Mouse (Mus musculus): ENCODE measurements around the gene Ifrd1.
"Not testable (repeated sequence)": the region's sequence is repeated elsewhere in the genome, so short reads cannot be mapped to it uniquely, and the experiment has no call there.

The Ifrd1 gene

GRCm38 (mm10) chr12:40198019-40198418 is 50.3 kb downstream of the Ifrd1 start:
- DNase-seq: peak; percentile 11 to 13

GRCm38 (mm10) chr12:40197511-40197910 is 50.8 kb downstream of the Ifrd1 start:
- DNase-seq: peak; percentile 12 to 29

GRCm38 (mm10) chr12:40185474-40185873 is 62.8 kb downstream of the Ifrd1 start:
- no peak for DNase-seq

GRCm38 (mm10) chr12:40177089-40177488 is 71.2 kb downstream of the Ifrd1 start:
- peak; percentile 47 to 48 for DNase-seq

- DNase-seq: no peak
These were observed 72.1 kb downstream of the Ifrd1 start for GRCm38 (mm10) chr12:40176158-40176557.

- not testable (repeated sequence) for DNase-seq
These were observed 73.1 kb downstream of the Ifrd1 start for GRCm38 (mm10) chr12:40175171-40175570.

GRCm38 (mm10) chr12:40171637-40172036 is 76.7 kb downstream of the Ifrd1 start:
- no peak for DNase-seq

- DNase-seq: no peak
These were observed 78.6 kb downstream of the Ifrd1 start for GRCm38 (mm10) chr12:40169675-40170074.

GRCm38 (mm10) chr12:40164621-40165020 is 83.7 kb downstream of the Ifrd1 start:
- no peak for DNase-seq

- no peak for DNase-seq
These were observed 87.5 kb downstream of the Ifrd1 start for GRCm38 (mm10) chr12:40160777-40161176.

- DNase-seq: no peak
These were observed 94.1 kb downstream of the Ifrd1 start for GRCm38 (mm10) chr12:40154188-40154587.

GRCm38 (mm10) chr12:40152353-40153069 is 95.8 kb downstream of the Ifrd1 start:
- no peak for DNase-seq
